Comparison of ENCODE assay signal across 11 mouse cellular contexts in the genomic region with DNA sequence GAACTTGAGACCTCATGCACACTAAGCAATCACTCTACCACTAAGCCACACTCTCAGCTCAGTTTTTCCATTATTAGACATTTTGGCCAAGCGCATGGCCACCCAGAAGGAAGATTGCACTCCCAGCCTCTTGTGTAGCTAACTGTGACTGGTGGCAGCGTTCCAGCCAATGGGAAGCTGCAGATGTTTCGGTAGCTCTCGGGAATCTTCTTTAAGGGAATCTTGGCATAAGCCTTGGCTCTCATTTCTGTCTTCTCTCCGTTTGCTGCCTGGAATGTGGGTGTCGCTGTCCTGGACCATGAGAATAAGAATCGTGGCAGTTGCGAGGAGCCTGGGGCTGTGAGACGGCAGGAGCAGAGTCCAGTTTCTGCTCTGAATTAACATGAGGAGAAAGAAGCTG. TPM values are rescaled to one million over a fixed set of nuclear protein-coding genes. Genes with fewer than 3 reads are reported as not detected.
DNase-seq lines count a peak whose midpoint lies in the region; ATAC-seq lines count a peak whose summit lies in the region.
"Had no signal": no experiment of that assay in that cellular context is flagged by ENCODE, and none has a peak within 500 bp of the region (broad histone marks: within the 10 kb centered on the region; RNA-seq: fewer than 3 reads in every experiment).

No protein-coding gene starts in this region.

- no peak overlapping the region for H3K4me3 ChIP-seq in forebrain, embryonic 10.5 days
- H3K4me3 ChIP-seq in forebrain, embryonic 12.5 days (replicated peaks): no peak overlapping the region
- no peak overlapping the region for H3K4me3 ChIP-seq in kidney, embryonic 15.5 days (replicated peaks)
- H3K4me3 ChIP-seq in kidney, embryonic 14.5 days (ENCODE audit: low read length): no peak overlapping the region
- H3K4me3 ChIP-seq: gastrocnemius, adult 2 months; midbrain, embryonic 15.5 days had no signal

- peaks cover 59% of the 10 kb centered on the region for H3K27me3 ChIP-seq in forebrain, embryonic 10.5 days (ENCODE audit: poor library complexity, severe bottlenecking)
- H3K27me3 ChIP-seq in forebrain, embryonic 12.5 days: peaks cover 27% of the 10 kb centered on the region
- H3K27me3 ChIP-seq in kidney, embryonic 15.5 days: peaks cover 54% of the 10 kb centered on the region
- H3K27me3 ChIP-seq in kidney, embryonic 14.5 days (ENCODE audit: control insufficient read depth, insufficient read depth, low read length): 0 out of 2 replicates have a peak, but pooled peaks cover 4% of the 10 kb centered on the region
- H3K27me3 ChIP-seq: midbrain, embryonic 15.5 days had no signal

- no peak overlapping the region for H3K4me2 ChIP-seq in forebrain, embryonic 12.5 days
- no peak overlapping the region for H3K4me2 ChIP-seq in kidney, embryonic 15.5 days
- H3K4me2 ChIP-seq in kidney, embryonic 14.5 days (replicated peaks; ENCODE audit: low read depth, low read length): no peak overlapping the region
- H3K4me2 ChIP-seq: midbrain, embryonic 15.5 days had no signal

- ATAC-seq in forebrain, embryonic 12.5 days (ENCODE audit: low FRiP score): no peak
- ATAC-seq in kidney, embryonic 15.5 days (replicated peaks; ENCODE audit: low FRiP score): 0 out of 2 replicates have a peak, but pooled peaks have one; percentile 34
- no peak for ATAC-seq in kidney, embryonic 14.5 days (ENCODE audit: low FRiP score, low TSS enrichment)
- ATAC-seq: midbrain, embryonic 15.5 days had no signal

- 72% methylated on average over 9 of the region's 9 CpGs for WGBS in forebrain, embryonic 10.5 days
- WGBS in forebrain, embryonic 12.5 days: 71% methylated on average over 9 of the region's 9 CpGs
- WGBS in kidney, embryonic 15.5 days: 46% methylated on average over 9 of the region's 9 CpGs
- WGBS in kidney, embryonic 14.5 days: 52% methylated on average over 9 of the region's 9 CpGs

- H3K36me3 ChIP-seq in forebrain, embryonic 10.5 days (replicated peaks): no peaks in the 10 kb centered on the region
- no peaks in the 10 kb centered on the region for H3K36me3 ChIP-seq in forebrain, embryonic 12.5 days (replicated peaks)
- no peaks in the 10 kb centered on the region for H3K36me3 ChIP-seq in kidney, embryonic 15.5 days
- H3K36me3 ChIP-seq in kidney, embryonic 14.5 days (ENCODE audit: control insufficient read depth, insufficient read depth, low read length): no peaks in the 10 kb centered on the region
- H3K36me3 ChIP-seq: midbrain, embryonic 15.5 days had no signal

- H3K9me3 ChIP-seq in forebrain, embryonic 10.5 days: no peaks in the 10 kb centered on the region
- no peaks in the 10 kb centered on the region for H3K9me3 ChIP-seq in forebrain, embryonic 12.5 days
- H3K9me3 ChIP-seq in kidney, embryonic 15.5 days (replicated peaks): no peaks in the 10 kb centered on the region
- H3K9me3 ChIP-seq in kidney, embryonic 14.5 days (ENCODE audit: control insufficient read depth, low read length): no peaks in the 10 kb centered on the region
- H3K9me3 ChIP-seq: midbrain, embryonic 15.5 days had no signal

- peaks cover 48% of the 10 kb centered on the region for H3K4me1 ChIP-seq in forebrain, embryonic 10.5 days
- peaks cover 21% of the 10 kb centered on the region for H3K4me1 ChIP-seq in forebrain, embryonic 12.5 days
- peaks cover 43% of the 10 kb centered on the region for H3K4me1 ChIP-seq in kidney, embryonic 15.5 days
- peaks cover 24% of the 10 kb centered on the region; the same call in 1 of the 2 replicates for H3K4me1 ChIP-seq in kidney, embryonic 14.5 days (ENCODE audit: control insufficient read depth, insufficient read depth, low read length)
- H3K4me1 ChIP-seq: midbrain, embryonic 15.5 days had no signal

- DNase-seq in forebrain, embryonic 10.5 days (ENCODE audit: extremely low spot score, low spot score): no peak
- DNase-seq in 3T3-L1 (ENCODE audit: low read depth, low spot score): peak; percentile 24
- DNase-seq in kidney, postnatal 36 days: peak; percentile 41 to 45
- DNase-seq in cerebellum, adult 18-20 months: no peak
- DNase-seq in urinary bladder, adult 2 months (ENCODE audit: low spot score): no peak
- DNase-seq: embryo, embryonic 11 days; gastrocnemius, adult 2 months had no signal

- H3K9ac ChIP-seq in forebrain, embryonic 12.5 days: no peak overlapping the region
- no peak overlapping the region for H3K9ac ChIP-seq in kidney, embryonic 15.5 days
- H3K9ac ChIP-seq in kidney, embryonic 14.5 days (ENCODE audit: low read depth, low read length): no peak overlapping the region
- H3K9ac ChIP-seq: midbrain, embryonic 15.5 days had no signal

- peak overlapping the region; percentile 57 for H3K27ac ChIP-seq in forebrain, embryonic 10.5 days
- H3K27ac ChIP-seq in forebrain, embryonic 12.5 days: no peak overlapping the region
- no peak overlapping the region for H3K27ac ChIP-seq in kidney, embryonic 15.5 days
- H3K27ac ChIP-seq in kidney, embryonic 14.5 days (ENCODE audit: low read depth, low read length): no peak overlapping the region
- H3K27ac ChIP-seq: gastrocnemius, adult 2 months; midbrain, embryonic 15.5 days had no signal

RNA-seq across cellular contexts. Expression of a gene that starts 28.3 kb away (rescaled TPM):
- 13.1 and 13.2 TPM in 2 replicates for polyA plus RNA-seq in forebrain, embryonic 10.5 days (2016; fragmentation: Nextera tagmentation; extraction: Ambion mirVana)
- polyA plus RNA-seq in forebrain, embryonic 12.5 days (2016; fragmentation: Nextera tagmentation; extraction: Ambion mirVana): 7.2 and 9.9 TPM in 2 replicates
- 7.7 and 12.6 TPM in 2 replicates for polyA plus RNA-seq in kidney, embryonic 15.5 days (2015; fragmentation: Nextera tagmentation; extraction: Ambion mirVana)
- polyA plus RNA-seq in kidney, embryonic 14.5 days (2014; fragmentation: Nextera tagmentation; extraction: Ambion mirVana): 15.7 and 26.1 TPM in 2 replicates
- 28.5 and 36.2 TPM in 2 replicates for polyA plus RNA-seq in urinary bladder, adult 2 months (2012; rRNA removed)

Comparison
In these comparisons a context has a peak if more than half of its experiments do, and no peak if none do; other contexts are left out.
1. DNase-seq: peak in 3T3-L1 (single experiment) and kidney, postnatal 36 days (2 of 2); none in forebrain, embryonic 10.5 days (single experiment), cerebellum, adult 18-20 months (0 of 2) and urinary bladder, adult 2 months (single experiment).